Mouse (Mus musculus) erythroblast, embryonic 14.5 days (primary cell): ENCODE measurements around the gene Pts.

Source experiments
- GATA1 ChIP-seq: IDR thresholded peaks from 2 replicates; pipeline ENCODE4 v1.6.1; 2012; ENCODE audit warnings: low read length, inconsistent platforms, mixed read lengths
- TAL1 ChIP-seq: IDR thresholded peaks from 3 replicates; pipeline ENCODE4 v1.6.1; 2012; ENCODE audit warnings: low read length, inconsistent platforms, mixed read lengths

- TF ChIP-seq TAL1 (no peak), GATA1 (no peak)
These were observed 52.8 kb downstream of the Pts start for GRCm38 (mm10) chr9:50475745-50476144.
